In the genomic region with DNA sequence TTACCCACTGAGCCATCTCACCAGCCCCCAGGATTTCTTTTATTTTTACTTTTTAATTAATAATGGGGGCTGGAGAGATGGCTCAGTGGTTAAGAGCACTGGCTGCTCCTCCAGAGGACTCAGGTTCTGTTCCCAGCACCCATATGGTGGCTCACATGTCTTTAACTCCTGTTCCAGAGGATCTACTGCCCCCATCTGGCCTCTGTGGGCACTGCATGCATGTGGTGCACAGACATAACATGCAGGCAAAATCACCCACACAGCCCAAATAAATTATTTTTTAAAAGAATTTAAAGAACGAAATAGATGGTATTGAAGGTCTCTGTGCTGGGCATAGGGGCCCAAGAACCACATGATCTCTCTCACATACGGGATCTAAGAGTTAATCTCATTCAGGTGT, we compare ENCODE assay signal across 30 mouse cellular contexts. TPM values are rescaled to one million over a fixed set of nuclear protein-coding genes. Genes with fewer than 3 reads are reported as not detected.
A peak's percentile ranks its signal among the peaks of the same experiment; 100 is the strongest.
DNase-seq lines count a peak whose midpoint lies in the region; ATAC-seq and TF ChIP-seq lines count a peak whose summit lies in the region.
"Had no signal": no experiment of that assay in that cellular context is flagged by ENCODE, and none has a peak within 500 bp of the region (broad histone marks: within the 10 kb centered on the region; RNA-seq: fewer than 3 reads in every experiment).

No protein-coding gene starts in this region.

- ATAC-seq in forebrain, postnatal 0 days, result no peak
- ATAC-seq in forebrain, embryonic 14.5 days, result no peak
- no peak for ATAC-seq in neural tube, embryonic 15.5 days (ENCODE audit: low FRiP score)
- ATAC-seq: CD4-positive, CD25-positive, alpha-beta regulatory T cell, adult 4 months; forebrain, embryonic 15.5 days; inflammation-experienced regulatory T-cells, adult 6 months had no signal

- no peak for DNase-seq in forebrain, postnatal 0 days
- no peak for DNase-seq in forebrain, embryonic 14.5 days (ENCODE audit: low spot score)
- peak; percentile 17 for DNase-seq in layer of hippocampus, adult 9-11 months
- DNase-seq in layer of hippocampus, adult 18-20 months (ENCODE audit: low spot score in 2 of 2), result no peak
- peak; percentile 66 for DNase-seq in ZHBTc4 (ENCODE audit: low read depth, low spot score)
- no peak for DNase-seq in thymus, postnatal 10 days (ENCODE audit: low spot score in 2 of 2)
- DNase-seq: adrenal gland, postnatal 36 days; cerebellum, adult 18-20 months; gastrocnemius, postnatal 25 days; heart, adult 18-20 months; heart, postnatal 14 days; kidney, adult 8-10 months; kidney, postnatal 36 days; lung, adult 18-20 months; lung, postnatal 10 days; thymus, postnatal 25 days had no signal

- H3K4me3 ChIP-seq in forebrain, postnatal 0 days (ENCODE audit: low read depth, low read length), result no peak overlapping the region
- H3K4me3 ChIP-seq in forebrain, embryonic 14.5 days (ENCODE audit: low read depth, low read length), result no peak overlapping the region
- no peak overlapping the region for H3K4me3 ChIP-seq in ES-Bruce4 (ENCODE audit: low read depth, low read length)
- H3K4me3 ChIP-seq in neural tube, embryonic 15.5 days (replicated peaks), result no peak overlapping the region
- H3K4me3 ChIP-seq: embryonic facial prominence, embryonic 15.5 days; forebrain, embryonic 15.5 days; heart, embryonic 13.5 days; hindbrain, embryonic 12.5 days; midbrain, embryonic 12.5 days had no signal

- H3K36me3 ChIP-seq in forebrain, postnatal 0 days (ENCODE audit: insufficient read depth), result peaks cover 92% of the 10 kb centered on the region
- peaks cover 85% of the 10 kb centered on the region for H3K36me3 ChIP-seq in forebrain, embryonic 14.5 days (ENCODE audit: control insufficient read depth, insufficient read depth, low read length)
- H3K36me3 ChIP-seq in ES-Bruce4 (ENCODE audit: control insufficient read depth, insufficient read depth, low read length, poor library complexity, severe bottlenecking), result no peaks in the 10 kb centered on the region
- H3K36me3 ChIP-seq in neural tube, embryonic 15.5 days, result peaks cover 97% of the 10 kb centered on the region
- H3K36me3 ChIP-seq: embryonic facial prominence, embryonic 15.5 days; heart, embryonic 13.5 days had no signal

- TF ChIP-seq CTCF in forebrain, postnatal 0 days (IDR thresholded peaks at IDR 0.05; ENCODE audit: low read depth), result peak; percentile 35; the same call in 1 of the 2 replicates
- peak; percentile 45 for TF ChIP-seq CTCF in ES-Bruce4 (IDR thresholded peaks at IDR 0.05; ENCODE audit: low read depth, low read length)

- no peak for TF ChIP-seq POLR2A in ES-Bruce4 (IDR thresholded peaks at IDR 0.05; ENCODE audit: insufficient read depth, low read length)

- H3K9me3 ChIP-seq in forebrain, postnatal 0 days (ENCODE audit: low read length), result no peaks in the 10 kb centered on the region
- H3K9me3 ChIP-seq in forebrain, embryonic 14.5 days (replicated peaks; ENCODE audit: control insufficient read depth, low read length), result no peaks in the 10 kb centered on the region
- no peaks in the 10 kb centered on the region for H3K9me3 ChIP-seq in ES-Bruce4 (replicated peaks; ENCODE audit: control insufficient read depth, insufficient read depth, low read length, poor library complexity, severe bottlenecking)
- H3K9me3 ChIP-seq in neural tube, embryonic 15.5 days (replicated peaks), result no peaks in the 10 kb centered on the region
- H3K9me3 ChIP-seq: embryonic facial prominence, embryonic 15.5 days; forebrain, embryonic 15.5 days; heart, embryonic 13.5 days; hindbrain, embryonic 12.5 days; midbrain, embryonic 12.5 days had no signal

- TF ChIP-seq EP300 in ES-Bruce4 (IDR thresholded peaks at IDR 0.05; ENCODE audit: insufficient read depth, low read depth, low read length), result no peak

- no peak overlapping the region for H3K4me2 ChIP-seq in forebrain, postnatal 0 days (ENCODE audit: low read depth)
- H3K4me2 ChIP-seq in forebrain, embryonic 14.5 days (ENCODE audit: low read length), result no peak overlapping the region
- H3K4me2 ChIP-seq in neural tube, embryonic 15.5 days, result no peak overlapping the region
- H3K4me2 ChIP-seq: embryonic facial prominence, embryonic 15.5 days; forebrain, embryonic 15.5 days; heart, embryonic 13.5 days; hindbrain, embryonic 12.5 days; midbrain, embryonic 12.5 days had no signal

- H3K9ac ChIP-seq in forebrain, postnatal 0 days, result no peak overlapping the region
- no peak overlapping the region for H3K9ac ChIP-seq in forebrain, embryonic 14.5 days (ENCODE audit: low read length)
- H3K9ac ChIP-seq in ES-Bruce4 (ENCODE audit: low read depth, poor library complexity, severe bottlenecking), result no peak overlapping the region
- H3K9ac ChIP-seq in neural tube, embryonic 15.5 days (replicated peaks), result no peak overlapping the region
- H3K9ac ChIP-seq: embryonic facial prominence, embryonic 15.5 days; forebrain, embryonic 15.5 days; heart, embryonic 13.5 days; hindbrain, embryonic 12.5 days; midbrain, embryonic 12.5 days had no signal

- H3K27me3 ChIP-seq in forebrain, postnatal 0 days (ENCODE audit: insufficient read depth, low read length), result no peaks in the 10 kb centered on the region
- H3K27me3 ChIP-seq in forebrain, embryonic 14.5 days (replicated peaks; ENCODE audit: control insufficient read depth, insufficient read depth, low read length), result no peaks in the 10 kb centered on the region
- H3K27me3 ChIP-seq in ES-Bruce4 (ENCODE audit: control insufficient read depth, insufficient read depth, low read length, poor library complexity, severe bottlenecking), result no peaks in the 10 kb centered on the region
- no peaks in the 10 kb centered on the region for H3K27me3 ChIP-seq in neural tube, embryonic 15.5 days (replicated peaks)
- H3K27me3 ChIP-seq: embryonic facial prominence, embryonic 15.5 days; forebrain, embryonic 15.5 days; hindbrain, embryonic 12.5 days; midbrain, embryonic 12.5 days had no signal

- WGBS in forebrain, postnatal 0 days, result 88% methylated on average over 2 of the region's 2 CpGs
- WGBS in forebrain, embryonic 14.5 days, result 96% methylated on average over 2 of the region's 2 CpGs
- 94% methylated on average over 2 of the region's 2 CpGs for WGBS in neural tube, embryonic 15.5 days

- no peaks in the 10 kb centered on the region for H3K4me1 ChIP-seq in forebrain, postnatal 0 days (ENCODE audit: insufficient read depth)
- H3K4me1 ChIP-seq in forebrain, embryonic 14.5 days (ENCODE audit: control insufficient read depth, insufficient read depth, low read length), result no peaks in the 10 kb centered on the region
- H3K4me1 ChIP-seq in ES-Bruce4 (ENCODE audit: control insufficient read depth, insufficient read depth, low read length), result no peaks in the 10 kb centered on the region
- H3K4me1 ChIP-seq in neural tube, embryonic 15.5 days, result no peaks in the 10 kb centered on the region
- H3K4me1 ChIP-seq: embryonic facial prominence, embryonic 15.5 days; forebrain, embryonic 15.5 days; heart, embryonic 13.5 days; hindbrain, embryonic 12.5 days; midbrain, embryonic 12.5 days had no signal

- no peak overlapping the region for H3K27ac ChIP-seq in forebrain, postnatal 0 days (ENCODE audit: low read depth, low read length)
- no peak overlapping the region for H3K27ac ChIP-seq in forebrain, embryonic 14.5 days (ENCODE audit: low read depth, low read length)
- H3K27ac ChIP-seq in ES-Bruce4 (ENCODE audit: insufficient read depth, low read length), result no peak overlapping the region
- no peak overlapping the region for H3K27ac ChIP-seq in neural tube, embryonic 15.5 days (replicated peaks)
- H3K27ac ChIP-seq: embryonic facial prominence, embryonic 15.5 days; forebrain, embryonic 15.5 days; heart, embryonic 13.5 days; hindbrain, embryonic 12.5 days; midbrain, embryonic 12.5 days had no signal

RNA-seq across cellular contexts. Expression of gene Rabac1, which starts 11.8 kb away (rescaled TPM):
- total RNA-seq in forebrain, postnatal 0 days (2014; rRNA removed), result 359 and 362 TPM in 2 replicates
- polyA plus RNA-seq in forebrain, postnatal 0 days (2015; fragmentation: Nextera tagmentation; extraction: Ambion mirVana), result 393 and 448 TPM in 2 replicates
- 240 and 248 TPM in 2 replicates for polyA plus RNA-seq in forebrain, embryonic 14.5 days (2014; fragmentation: Nextera tagmentation; extraction: Ambion mirVana)
- total RNA-seq in layer of hippocampus, adult 18-20 months (2021), result 100 to 1,000 TPM; 318 to 321 TPM
- polyA plus RNA-seq in ES-Bruce4 (2011; ENCODE audit: insufficient read depth, insufficient read length, low read depth, missing spikeins), result 84.4 and 97.6 TPM in 2 replicates
- polyA plus RNA-seq in neural tube, embryonic 15.5 days (2015; fragmentation: Nextera tagmentation; extraction: Ambion mirVana), result 297 and 336 TPM in 2 replicates

RNA-seq across cellular contexts. Expression of gene Atp1a3, which starts 21.5 kb away (rescaled TPM):
- 204 and 256 TPM in 2 replicates for total RNA-seq in forebrain, postnatal 0 days (2014; rRNA removed)
- 432 and 535 TPM in 2 replicates for polyA plus RNA-seq in forebrain, postnatal 0 days (2015; fragmentation: Nextera tagmentation; extraction: Ambion mirVana)
- polyA plus RNA-seq in forebrain, embryonic 14.5 days (2014; fragmentation: Nextera tagmentation; extraction: Ambion mirVana), result 122 and 183 TPM in 2 replicates
- total RNA-seq in layer of hippocampus, adult 18-20 months (2021), result 1,000 to 10,000 TPM; 2,544 to 2,610 TPM
- 7.0 and 9.4 TPM in 2 replicates for polyA plus RNA-seq in ES-Bruce4 (2011; ENCODE audit: insufficient read depth, insufficient read length, low read depth, missing spikeins)
- polyA plus RNA-seq in neural tube, embryonic 15.5 days (2015; fragmentation: Nextera tagmentation; extraction: Ambion mirVana), result 538 and 586 TPM in 2 replicates

RNA-seq across cellular contexts. Expression of gene Gm4881, which starts 40.0 kb away (rescaled TPM):
- 0.54 and 2.1 TPM in 2 replicates for total RNA-seq in forebrain, postnatal 0 days (2014; rRNA removed)
- 0.33 and 0.97 TPM in 2 replicates for polyA plus RNA-seq in forebrain, postnatal 0 days (2015; fragmentation: Nextera tagmentation; extraction: Ambion mirVana)
- 0.70 and 1.1 TPM in 2 replicates for polyA plus RNA-seq in forebrain, embryonic 14.5 days (2014; fragmentation: Nextera tagmentation; extraction: Ambion mirVana)
- not detected for total RNA-seq in layer of hippocampus, adult 18-20 months (2021)
- polyA plus RNA-seq in ES-Bruce4 (2011; ENCODE audit: insufficient read depth, insufficient read length, low read depth, missing spikeins), result not detected in 2 replicates
- 0.98 and 2.0 TPM in 2 replicates for polyA plus RNA-seq in neural tube, embryonic 15.5 days (2015; fragmentation: Nextera tagmentation; extraction: Ambion mirVana)
- total RNA-seq: adrenal gland, postnatal 36 days; gastrocnemius, postnatal 25 days; heart, adult 18-20 months; heart, postnatal 14 days; layer of hippocampus, postnatal 14 days; left cerebral cortex, postnatal 10 days; liver, adult 2 months; monocyte, adult 5-6 weeks had no signal
- polyA plus RNA-seq: CD4-positive, CD25-positive, alpha-beta regulatory T cell, adult 4 months; embryonic facial prominence, embryonic 15.5 days; heart, embryonic 13.5 days; inflammation-experienced regulatory T-cells, adult 6 months; limb, embryonic 11.5 days; liver, adult 2 months had no signal

Comparison
In these comparisons a context has a peak if more than half of its experiments do, and no peak if none do; other contexts are left out.
1. DNase-seq: peak in layer of hippocampus, adult 9-11 months (single experiment) and ZHBTc4 (single experiment); none in forebrain, postnatal 0 days (single experiment), forebrain, embryonic 14.5 days (single experiment), layer of hippocampus, adult 18-20 months (0 of 2) and thymus, postnatal 10 days (0 of 2).
2. RNA of gene Atp1a3, which starts 21.5 kb away (polyA plus RNA-seq): 538 to 586 TPM in neural tube, embryonic 15.5 days, 432 to 535 TPM in forebrain, postnatal 0 days and 122 to 183 TPM in forebrain, embryonic 14.5 days; 7.0 to 9.4 TPM in ES-Bruce4; every median in the first group is over 10 times any median in the second.